Comparison of ENCODE assay signal across 8 mouse cellular contexts in the genomic region with DNA sequence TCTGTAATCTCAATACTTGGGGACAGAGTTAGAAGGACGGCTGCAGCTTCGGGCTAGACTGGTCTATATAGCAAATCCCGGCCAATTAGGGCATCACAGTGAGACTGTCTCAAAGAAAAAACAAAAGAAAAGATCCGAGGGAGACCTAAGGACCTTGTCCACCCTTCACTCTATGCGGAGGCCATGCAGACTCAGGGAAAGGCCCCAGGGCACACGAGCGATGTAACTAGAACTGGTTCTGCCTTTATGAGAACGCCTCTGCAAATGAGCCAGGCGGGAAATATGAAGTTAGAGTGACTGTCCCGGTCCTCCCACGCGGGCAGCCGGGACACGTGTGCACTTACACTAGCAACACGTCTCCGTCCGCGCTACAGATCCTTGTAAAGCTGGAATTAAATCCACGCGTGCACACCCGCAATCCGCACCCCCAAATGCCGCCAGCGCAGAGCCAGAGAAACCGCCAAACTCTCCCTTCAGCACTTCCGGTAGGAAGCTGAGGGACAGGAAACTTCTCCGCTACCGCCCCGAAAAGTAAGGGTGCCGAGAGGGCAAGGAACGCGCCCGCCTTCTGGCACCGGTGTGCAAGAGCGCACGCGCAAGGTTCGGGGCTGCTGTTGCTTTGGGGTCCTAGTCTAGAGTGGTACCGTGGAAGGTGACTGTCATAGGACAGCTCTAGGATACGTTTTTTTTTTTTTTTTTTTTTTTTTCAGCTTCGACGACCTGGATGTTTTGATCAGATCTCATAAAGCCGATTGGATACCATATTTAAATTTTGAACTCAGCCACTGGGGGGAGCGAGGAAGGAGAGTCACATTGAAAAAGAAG. TPM values are rescaled to one million over a fixed set of nuclear protein-coding genes. Genes with fewer than 3 reads are reported as not detected.
DNase-seq lines count a peak whose midpoint lies in the region; ATAC-seq lines count a peak whose summit lies in the region.

A gene (minus strand): TSS at position 492 of the 825 bp plus-strand sequence.

- WGBS in heart, embryonic 13.5 days: under 1% methylated on average over 44 of the region's 44 CpGs
- WGBS in liver, embryonic 12.5 days (ENCODE audit: insufficient replicate concordance): under 1% methylated on average over 44 of the region's 44 CpGs
- WGBS in stomach, embryonic 15.5 days: under 1% methylated on average over 44 of the region's 44 CpGs

- peak within 1 kb of the TSS; percentile 93 for H3K4me3 ChIP-seq in heart, embryonic 13.5 days
- peak within 1 kb of the TSS; percentile 91 for H3K4me3 ChIP-seq in liver, embryonic 12.5 days
- peak within 1 kb of the TSS; percentile 82 for H3K4me3 ChIP-seq in stomach, embryonic 15.5 days (replicated peaks)

- peaks cover 22% of the 10 kb centered on the region for H3K4me1 ChIP-seq in heart, embryonic 13.5 days
- H3K4me1 ChIP-seq in liver, embryonic 12.5 days: peaks cover 29% of the 10 kb centered on the region
- H3K4me1 ChIP-seq in stomach, embryonic 15.5 days: peaks cover 12% of the 10 kb centered on the region

- no peaks in the 10 kb centered on the region for H3K9me3 ChIP-seq in heart, embryonic 13.5 days
- H3K9me3 ChIP-seq in liver, embryonic 12.5 days (replicated peaks): no peaks in the 10 kb centered on the region
- no peaks in the 10 kb centered on the region for H3K9me3 ChIP-seq in stomach, embryonic 15.5 days

- H3K9ac ChIP-seq in heart, embryonic 13.5 days: peak within 1 kb of the TSS; percentile 92
- H3K9ac ChIP-seq in liver, embryonic 12.5 days: peak within 1 kb of the TSS; percentile 85
- peak within 1 kb of the TSS; percentile 73 for H3K9ac ChIP-seq in stomach, embryonic 15.5 days

- peak within 1 kb of the TSS; percentile 73 for H3K27ac ChIP-seq in heart, embryonic 13.5 days (replicated peaks)
- H3K27ac ChIP-seq in liver, embryonic 12.5 days: peak within 1 kb of the TSS; percentile 79
- H3K27ac ChIP-seq in stomach, embryonic 15.5 days: peak within 1 kb of the TSS; percentile 81

- H3K4me2 ChIP-seq in heart, embryonic 13.5 days: peak within 1 kb of the TSS; percentile 94
- H3K4me2 ChIP-seq in liver, embryonic 12.5 days: peak within 1 kb of the TSS; percentile 77
- H3K4me2 ChIP-seq in stomach, embryonic 15.5 days: peak within 1 kb of the TSS; percentile 60

- no peaks in the 10 kb centered on the region for H3K27me3 ChIP-seq in heart, embryonic 13.5 days (replicated peaks)
- no peaks in the 10 kb centered on the region for H3K27me3 ChIP-seq in liver, embryonic 12.5 days (replicated peaks)
- no peaks in the 10 kb centered on the region for H3K27me3 ChIP-seq in stomach, embryonic 15.5 days (replicated peaks)

- ATAC-seq in erythroid progenitor cell, adult 5-6 weeks (replicated peaks; ENCODE audit: low FRiP score, poor library complexity, severe bottlenecking): peak; percentile 95
- peak; percentile 60 for ATAC-seq in heart, embryonic 13.5 days (ENCODE audit: extremely low read depth, insufficient number of reproducible peaks, low FRiP score, low TSS enrichment)
- ATAC-seq in liver, embryonic 12.5 days: peak; percentile 84
- peak; percentile 90 for ATAC-seq in stomach, embryonic 15.5 days (ENCODE audit: insufficient read depth, low FRiP score, low read depth)

- DNase-seq in CD4-positive helper T cell, adult 2 months (ENCODE audit: low read depth, low spot score): peak; percentile 94
- peak; percentile 92 for DNase-seq in brain, embryonic 18.5 days (ENCODE audit: low read depth, low spot score)
- DNase-seq in kidney, postnatal 10 days: peak; percentile 96
- peak; percentile 88 to 91 for DNase-seq in natural killer cell, adult 2 months (ENCODE audit: low spot score in 2 of 2)

- H3K36me3 ChIP-seq in heart, embryonic 13.5 days: peaks cover 34% of the 10 kb centered on the region
- H3K36me3 ChIP-seq in liver, embryonic 12.5 days: peaks cover 35% of the 10 kb centered on the region
- peaks cover 19% of the 10 kb centered on the region for H3K36me3 ChIP-seq in stomach, embryonic 15.5 days

RNA-seq across cellular contexts. Expression of the gene that starts here (rescaled TPM):
- total RNA-seq in erythroid progenitor cell, adult 5-6 weeks (2015; ENCODE audit: low replicate concordance): 10.5 and 12.2 TPM in 2 replicates
- 5.7 and 16.2 TPM in 2 replicates for total RNA-seq in erythroid progenitor cell, adult 5-6 weeks (2017; ENCODE audit: low replicate concordance)
- polyA plus RNA-seq in heart, embryonic 13.5 days (2015; fragmentation: Nextera tagmentation; extraction: Ambion mirVana): 13.9 and 15.8 TPM in 2 replicates
- polyA plus RNA-seq in liver, embryonic 12.5 days (2016; fragmentation: Nextera tagmentation; extraction: Ambion mirVana): 19.4 and 21.2 TPM in 2 replicates
- polyA plus RNA-seq in stomach, embryonic 15.5 days (2015; fragmentation: Nextera tagmentation; extraction: Ambion mirVana): 22.0 and 23.4 TPM in 2 replicates

Comparison
In these comparisons a context has a peak if more than half of its experiments do, and no peak if none do; other contexts are left out.
1. Peak in every context shown above with its lines: DNase-seq, ATAC-seq, H3K4me3 ChIP-seq and H3K27ac ChIP-seq.